Mouse (Mus musculus): ENCODE measurements around the gene Rufy3. TPM values are rescaled to one million over a fixed set of nuclear protein-coding genes. Genes with fewer than 3 reads are reported as not detected.

Gene Rufy3
- polyA plus RNA-seq, 1 experiment from 2014 or later, result 9.9 TPM

DNA sequence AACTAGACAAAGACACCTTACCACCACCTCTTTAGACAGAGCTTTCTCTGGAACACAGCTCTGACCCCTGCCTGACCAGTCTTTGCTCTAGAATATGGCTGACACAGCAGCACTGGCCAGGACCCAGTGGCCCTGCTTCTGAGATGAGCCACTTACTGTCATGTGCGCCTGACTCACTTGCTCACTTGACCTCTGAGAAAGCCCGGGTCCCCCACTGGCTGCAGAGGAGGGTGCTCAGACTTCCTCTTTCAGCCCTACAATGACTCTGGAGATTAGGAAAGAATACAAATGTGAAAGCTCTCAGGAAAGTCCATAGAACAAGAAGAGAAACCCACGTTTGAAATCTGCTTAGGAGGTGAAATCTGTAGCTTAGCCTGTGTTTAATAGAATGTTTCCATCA, 66.0 kb downstream of the Rufy3 start:
- WGBS, result 76% methylated on average over 3 of the region's 3 CpGs
- Histone ChIP-seq H3K4me2 (ENCODE audit: low read depth, severe bottlenecking) (no peak overlapping the region), H3K4me1 (ENCODE audit: control insufficient read depth, insufficient read depth, low read length) (no peaks in the 10 kb centered on the region), H3K36me3 (ENCODE audit: control insufficient read depth, insufficient read depth, low read length) (no peaks in the 10 kb centered on the region), H3K27me3 (ENCODE audit: control insufficient read depth, insufficient read depth, low read length) (no peaks in the 10 kb centered on the region), H3K9ac (ENCODE audit: low read length) (no peak overlapping the region), H3K4me3 (ENCODE audit: low read depth, low read length) (no peak overlapping the region), H3K9me3 (ENCODE audit: control insufficient read depth, low read length) (no peaks in the 10 kb centered on the region), H3K27ac (replicated peaks; ENCODE audit: low read depth, low read length) (no peak overlapping the region)
- ATAC-seq (ENCODE audit: insufficient number of reproducible peaks, low FRiP score, low TSS enrichment, low read depth) (no peak), DNase-seq (ENCODE audit: low spot score) (no peak)

DNA sequence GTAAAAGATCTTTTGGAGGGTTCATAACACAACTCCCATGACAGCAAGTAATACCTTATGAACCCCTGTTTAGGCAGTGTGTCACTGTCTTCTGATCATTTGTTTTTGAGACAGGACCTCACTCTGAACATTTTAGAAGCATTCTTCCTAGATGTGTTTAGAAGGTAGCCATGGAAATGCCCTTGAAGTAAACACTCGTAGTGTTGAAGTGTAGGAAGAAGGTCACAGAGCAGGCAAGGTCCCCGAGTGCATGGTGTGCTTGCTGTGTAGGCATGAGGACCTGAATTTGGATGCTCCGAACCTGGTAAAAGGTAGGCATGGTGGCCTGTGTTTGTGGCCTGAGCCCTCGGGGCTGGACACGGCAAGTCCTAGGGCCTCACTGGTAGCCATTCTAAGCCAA, 66.7 kb downstream of the Rufy3 start:
- DNase-seq (ENCODE audit: low spot score) (no peak), ATAC-seq (ENCODE audit: insufficient number of reproducible peaks, low FRiP score, low TSS enrichment, low read depth) (no peak)
- Histone ChIP-seq H3K27me3 (ENCODE audit: control insufficient read depth, insufficient read depth, low read length) (no peaks in the 10 kb centered on the region), H3K9me3 (ENCODE audit: control insufficient read depth, low read length) (no peaks in the 10 kb centered on the region), H3K9ac (ENCODE audit: low read length) (no peak overlapping the region), H3K36me3 (ENCODE audit: control insufficient read depth, insufficient read depth, low read length) (no peaks in the 10 kb centered on the region), H3K4me1 (ENCODE audit: control insufficient read depth, insufficient read depth, low read length) (no peaks in the 10 kb centered on the region), H3K4me2 (ENCODE audit: low read depth, severe bottlenecking) (no peak overlapping the region), H3K4me3 (ENCODE audit: low read depth, low read length) (no peak overlapping the region), H3K27ac (replicated peaks; ENCODE audit: low read depth, low read length) (no peak overlapping the region)
- 91% methylated on average over 5 of the region's 5 CpGs for WGBS

DNA sequence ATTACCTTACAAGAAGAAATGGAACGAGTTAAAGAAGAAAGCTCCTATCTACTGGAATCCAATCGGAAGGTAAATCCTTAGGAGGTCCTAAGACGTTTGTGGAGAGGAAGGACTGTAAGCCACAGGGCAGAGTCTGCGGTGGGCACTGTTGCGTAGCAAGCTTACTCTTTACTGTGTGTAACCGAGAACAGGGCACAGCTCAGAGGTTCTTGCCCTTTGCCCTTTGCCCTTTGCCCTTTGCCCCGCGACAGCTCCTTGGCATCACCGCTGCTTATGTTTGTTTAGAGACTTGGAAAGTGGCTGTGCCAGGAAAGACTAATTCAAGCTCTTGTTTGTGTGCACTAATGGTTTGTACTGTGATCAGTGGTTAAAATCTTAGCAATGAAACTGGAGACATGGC, 67.6 kb downstream of the Rufy3 start:
- DNase-seq (ENCODE audit: low spot score) (no peak), ATAC-seq (ENCODE audit: insufficient number of reproducible peaks, low FRiP score, low TSS enrichment, low read depth) (no peak)
- Histone ChIP-seq H3K9me3 (ENCODE audit: control insufficient read depth, low read length) (no peaks in the 10 kb centered on the region), H3K27me3 (ENCODE audit: control insufficient read depth, insufficient read depth, low read length) (no peaks in the 10 kb centered on the region), H3K36me3 (ENCODE audit: control insufficient read depth, insufficient read depth, low read length) (peaks cover 3% of the 10 kb centered on the region; the same call in 1 of the 2 replicates), H3K4me3 (ENCODE audit: low read depth, low read length) (no peak overlapping the region), H3K9ac (ENCODE audit: low read length) (no peak overlapping the region), H3K4me2 (ENCODE audit: low read depth, severe bottlenecking) (no peak overlapping the region), H3K4me1 (ENCODE audit: control insufficient read depth, insufficient read depth, low read length) (no peaks in the 10 kb centered on the region), H3K27ac (replicated peaks; ENCODE audit: low read depth, low read length) (no peak overlapping the region)
- WGBS, result 83% methylated on average over 9 of the region's 9 CpGs

DNA sequence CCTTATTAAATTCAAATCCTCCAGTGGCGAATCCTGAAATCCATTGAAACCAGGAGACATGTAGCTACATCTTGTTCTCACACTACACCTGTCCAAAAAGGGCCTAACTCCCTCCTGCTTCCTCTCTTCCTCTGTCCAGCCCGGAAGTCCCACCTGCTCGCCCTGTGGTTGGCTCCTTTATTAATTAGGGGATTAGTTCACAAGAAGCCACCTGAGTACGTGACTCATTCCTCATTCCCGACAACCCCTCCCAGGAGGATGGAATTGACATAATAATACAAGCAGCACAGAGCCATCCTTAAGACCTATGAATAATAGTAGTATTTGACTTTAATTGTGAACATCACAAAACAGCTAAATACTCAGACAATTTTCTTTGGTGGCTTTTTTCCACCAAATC, 69.2 kb downstream of the Rufy3 start:
- Histone ChIP-seq H3K4me1 (ENCODE audit: control insufficient read depth, insufficient read depth, low read length) (no peaks in the 10 kb centered on the region), H3K4me3 (ENCODE audit: low read depth, low read length) (no peak overlapping the region), H3K9me3 (ENCODE audit: control insufficient read depth, low read length) (no peaks in the 10 kb centered on the region), H3K27ac (replicated peaks; ENCODE audit: low read depth, low read length) (no peak overlapping the region), H3K27me3 (ENCODE audit: control insufficient read depth, insufficient read depth, low read length) (no peaks in the 10 kb centered on the region), H3K9ac (ENCODE audit: low read length) (no peak overlapping the region), H3K36me3 (ENCODE audit: control insufficient read depth, insufficient read depth, low read length) (peaks cover 3% of the 10 kb centered on the region; the same call in 1 of the 2 replicates), H3K4me2 (ENCODE audit: low read depth, severe bottlenecking) (no peak overlapping the region)
- no peak for ATAC-seq (ENCODE audit: insufficient number of reproducible peaks, low FRiP score, low TSS enrichment, low read depth)
- no peak for DNase-seq (ENCODE audit: low spot score)
- WGBS, result 88% methylated on average over 5 of the region's 5 CpGs

DNA sequence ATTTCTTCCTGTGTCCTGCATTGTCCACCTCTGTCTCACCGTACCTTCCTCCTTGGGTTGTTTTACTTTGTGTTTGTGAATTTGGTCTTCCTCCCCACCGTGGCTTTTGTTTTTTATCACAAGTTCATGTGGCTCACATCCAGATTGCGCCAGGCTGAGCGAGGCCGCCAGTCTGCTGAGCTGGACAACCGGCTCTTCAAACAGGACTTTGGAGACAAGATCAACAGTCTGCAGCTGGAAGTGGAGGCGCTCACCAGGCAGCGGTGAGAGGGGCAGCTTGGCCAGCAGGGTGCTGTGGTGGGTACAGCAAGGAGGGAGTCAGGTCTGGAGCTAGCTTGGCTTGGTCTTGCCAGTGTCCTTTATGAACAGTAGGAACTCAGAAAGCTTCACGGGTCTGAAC, 77.9 kb downstream of the Rufy3 start:
- Histone ChIP-seq H3K9ac (ENCODE audit: low read length) (no peak overlapping the region), H3K36me3 (ENCODE audit: control insufficient read depth, insufficient read depth, low read length) (peaks cover 2% of the 10 kb centered on the region; the same call in 1 of the 2 replicates), H3K27ac (replicated peaks; ENCODE audit: low read depth, low read length) (no peak overlapping the region), H3K4me2 (ENCODE audit: low read depth, severe bottlenecking) (no peak overlapping the region), H3K4me3 (ENCODE audit: low read depth, low read length) (no peak overlapping the region), H3K27me3 (ENCODE audit: control insufficient read depth, insufficient read depth, low read length) (no peaks in the 10 kb centered on the region), H3K4me1 (ENCODE audit: control insufficient read depth, insufficient read depth, low read length) (no peaks in the 10 kb centered on the region), H3K9me3 (ENCODE audit: control insufficient read depth, low read length) (no peaks in the 10 kb centered on the region)
- 88% methylated on average over 9 of the region's 9 CpGs for WGBS
- DNase-seq (ENCODE audit: low spot score) (no peak), ATAC-seq (ENCODE audit: insufficient number of reproducible peaks, low FRiP score, low TSS enrichment, low read depth) (no peak)

DNA sequence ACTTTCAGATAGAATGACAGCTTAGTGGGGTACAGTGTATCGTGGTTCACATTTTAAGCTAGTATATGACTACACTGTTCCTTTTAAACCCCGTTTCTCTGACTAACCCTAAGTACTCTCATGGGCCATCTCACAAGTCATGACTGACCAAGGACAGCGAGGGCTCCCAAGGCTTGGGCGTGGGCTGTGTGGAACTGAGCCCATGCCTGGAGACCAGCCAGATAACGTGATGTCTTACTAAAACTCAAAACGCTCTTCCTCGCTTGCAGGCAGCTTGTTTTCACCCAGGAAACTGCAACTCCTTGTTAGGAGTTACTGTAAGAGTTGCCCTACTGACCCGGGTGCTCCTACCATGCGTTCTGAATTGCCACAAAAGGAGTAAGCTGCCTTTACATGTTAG, 78.7 kb downstream of the Rufy3 start:
- Histone ChIP-seq H3K27ac (replicated peaks; ENCODE audit: low read depth, low read length) (no peak overlapping the region), H3K9ac (ENCODE audit: low read length) (no peak overlapping the region), H3K4me3 (ENCODE audit: low read depth, low read length) (no peak overlapping the region), H3K36me3 (ENCODE audit: control insufficient read depth, insufficient read depth, low read length) (peaks cover 2% of the 10 kb centered on the region; the same call in 1 of the 2 replicates), H3K4me2 (ENCODE audit: low read depth, severe bottlenecking) (no peak overlapping the region), H3K27me3 (ENCODE audit: control insufficient read depth, insufficient read depth, low read length) (no peaks in the 10 kb centered on the region), H3K4me1 (ENCODE audit: control insufficient read depth, insufficient read depth, low read length) (no peaks in the 10 kb centered on the region), H3K9me3 (ENCODE audit: control insufficient read depth, low read length) (no peaks in the 10 kb centered on the region)
- DNase-seq (ENCODE audit: low spot score), result no peak
- ATAC-seq (ENCODE audit: insufficient number of reproducible peaks, low FRiP score, low TSS enrichment, low read depth), result no peak
- WGBS, result 92% methylated on average over 9 of the region's 9 CpGs

DNA sequence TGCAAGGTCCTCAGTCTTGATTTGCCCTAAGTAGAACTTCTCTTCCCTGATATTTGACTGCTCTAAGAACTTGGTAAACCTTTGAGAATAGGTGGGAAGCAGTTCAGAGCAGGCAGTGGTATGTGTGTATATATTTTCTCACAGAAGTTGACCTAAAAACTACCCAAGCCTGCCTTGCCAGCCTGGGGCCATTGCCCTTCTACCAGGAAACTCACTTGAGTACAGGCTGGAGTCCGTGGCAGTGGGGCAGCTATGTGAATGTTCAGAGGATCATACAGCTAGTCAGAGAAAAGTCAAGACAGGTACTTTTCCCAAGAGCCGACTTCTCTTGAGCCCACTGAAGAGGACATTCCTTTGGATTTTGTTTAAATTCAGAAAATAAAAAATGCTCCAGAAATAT, 80.1 kb downstream of the Rufy3 start:
- no peaks in the 10 kb centered on the region for H3K4me1 ChIP-seq (ENCODE audit: control insufficient read depth, insufficient read depth, low read length)
- no peak overlapping the region for H3K27ac ChIP-seq (replicated peaks; ENCODE audit: low read depth, low read length)
- H3K9me3 ChIP-seq (ENCODE audit: control insufficient read depth, low read length), result no peaks in the 10 kb centered on the region
- H3K4me3 ChIP-seq (ENCODE audit: low read depth, low read length), result no peak overlapping the region
- WGBS, result 76% methylated on average over 2 of the region's 2 CpGs
- no peak overlapping the region for H3K4me2 ChIP-seq (ENCODE audit: low read depth, severe bottlenecking)
- DNase-seq (ENCODE audit: low spot score) (no peak), ATAC-seq (ENCODE audit: insufficient number of reproducible peaks, low FRiP score, low TSS enrichment, low read depth) (no peak)
- no peaks in the 10 kb centered on the region for H3K27me3 ChIP-seq (ENCODE audit: control insufficient read depth, insufficient read depth, low read length)
- H3K36me3 ChIP-seq (ENCODE audit: control insufficient read depth, insufficient read depth, low read length), result peaks cover 2% of the 10 kb centered on the region; the same call in 1 of the 2 replicates
- H3K9ac ChIP-seq (ENCODE audit: low read length), result no peak overlapping the region

DNA sequence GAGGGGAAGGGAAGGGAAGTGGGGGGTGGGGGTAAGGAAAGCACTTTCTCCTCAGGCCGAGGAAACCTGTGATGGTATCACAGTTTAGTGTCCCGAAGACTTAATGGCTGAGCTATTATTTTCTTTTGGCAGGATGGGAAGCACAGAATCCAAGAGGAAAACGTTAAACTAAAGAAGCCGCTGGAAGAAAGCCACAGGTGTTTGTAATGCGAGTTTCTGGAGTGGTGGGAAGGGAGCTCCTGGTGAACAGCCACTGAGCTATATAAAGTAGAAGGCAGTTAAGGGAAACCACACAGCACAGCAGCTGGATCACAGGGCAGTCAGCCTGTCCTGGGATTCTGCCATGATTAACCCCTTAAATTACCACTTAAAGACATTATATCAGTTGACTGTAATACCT, 80.6 kb downstream of the Rufy3 start:
- ATAC-seq (ENCODE audit: insufficient number of reproducible peaks, low FRiP score, low TSS enrichment, low read depth), result no peak
- H3K27ac ChIP-seq (replicated peaks; ENCODE audit: low read depth, low read length), result no peak overlapping the region
- H3K36me3 ChIP-seq (ENCODE audit: control insufficient read depth, insufficient read depth, low read length), result peaks cover 2% of the 10 kb centered on the region; the same call in 1 of the 2 replicates
- no peak overlapping the region for H3K4me2 ChIP-seq (ENCODE audit: low read depth, severe bottlenecking)
- H3K4me3 ChIP-seq (ENCODE audit: low read depth, low read length), result no peak overlapping the region
- WGBS, result 78% methylated on average over 5 of the region's 5 CpGs
- H3K9ac ChIP-seq (ENCODE audit: low read length), result no peak overlapping the region
- H3K4me1 ChIP-seq (ENCODE audit: control insufficient read depth, insufficient read depth, low read length), result no peaks in the 10 kb centered on the region
- H3K27me3 ChIP-seq (ENCODE audit: control insufficient read depth, insufficient read depth, low read length), result no peaks in the 10 kb centered on the region
- H3K9me3 ChIP-seq (ENCODE audit: control insufficient read depth, low read length), result no peaks in the 10 kb centered on the region
- no peak for DNase-seq (ENCODE audit: low spot score)

Data from limb, embryonic 11.5 days (tissue).